Mouse (Mus musculus) CH12.LX (cell line): ENCODE data around the gene Tlr13.

ENCODE experiments used
- CTCF ChIP-seq, 2 experiments: IDR thresholded peaks in 1 of 2; conservative IDR thresholded peaks in 1 of 2; 2 replicates each; pipeline ENCODE4 v1.5.1; 2011 to 2012; ENCODE audit warnings: low read depth in 2 of 2, low read length in 2 of 2, improper control_type of control experiment in 1 of 2, inconsistent platforms in 1 of 2, mild to moderate bottlenecking in 1 of 2, moderate library complexity in 1 of 2
- HCFC1 ChIP-seq: IDR thresholded peaks from 2 replicates; pipeline ENCODE4 v1.6.1; 2012; ENCODE audit warnings: low read depth, mild to moderate bottlenecking, inconsistent platforms, low read length, improper control_type of control experiment
- JUN ChIP-seq: IDR thresholded peaks from 2 replicates; pipeline ENCODE4 v1.6.1; 2011; ENCODE audit warnings: low read depth, mild to moderate bottlenecking, low read length, improper control_type of control experiment, moderate library complexity; ENCODE audit not compliant: insufficient read depth
- POLR2A ChIP-seq: IDR thresholded peaks from 2 replicates; pipeline ENCODE4 v1.6.1; 2011; ENCODE audit warnings: low read depth, mild to moderate bottlenecking, improper control_type of control experiment, low read length
- SMC3 ChIP-seq: IDR thresholded peaks from 2 replicates; pipeline ENCODE4 v1.6.1; 2011; ENCODE audit warnings: low read depth, low read length, improper control_type of control experiment
- TCF12 ChIP-seq: IDR thresholded peaks from 2 replicates; pipeline ENCODE4 v1.6.1; 2014; ENCODE audit warnings: low read depth, mild to moderate bottlenecking, inconsistent platforms, low read length, improper control_type of control experiment
- ZC3H11A ChIP-seq: IDR thresholded peaks from 2 replicates; pipeline ENCODE4 v1.6.1; 2012; ENCODE audit warnings: low read depth, mild to moderate bottlenecking, inconsistent platforms, low read length, improper control_type of control experiment
- ZMIZ1 ChIP-seq: IDR thresholded peaks from 2 replicates; pipeline ENCODE4 v1.6.1; 2012; ENCODE audit warnings: low read depth, mild to moderate bottlenecking, inconsistent platforms, low read length, improper control_type of control experiment

GRCm38 (mm10) chrX:106135916-106136575 lies 7.0 kb upstream of the Tlr13 start:
- TF ChIP-seq POLR2A (no peak), HCFC1 (no peak), SMC3 (no peak), ZC3H11A (no peak), ZMIZ1 (no peak), CTCF (conservative IDR thresholded peaks at IDR 0.05 in 1 of 2, IDR thresholded peaks at IDR 0.05 in 1 of 2; ENCODE audit: low read depth in 2 of 2, low read length in 2 of 2) (no peak), JUN (no peak), TCF12 (peak; percentile 34; the same call in 1 of the 2 replicates)
